Mouse (Mus musculus) bone marrow, adult 2 months (tissue): ENCODE results near the gene Dhx37.

Experiments
- CTCF ChIP-seq: fragments of 200-500 bp; IDR thresholded peaks from 2 replicates; pipeline ENCODE4 v1.5.1; 2011; ENCODE audit warnings: low read length, control low read depth; ENCODE audit not compliant: control insufficient read depth, insufficient read depth
- POLR2A ChIP-seq: fragments of 200-500 bp; IDR thresholded peaks from 2 replicates; pipeline ENCODE4 v1.6.1; 2011; ENCODE audit warnings: low read depth, mild to moderate bottlenecking, control low read depth, low read length, borderline replicate concordance; ENCODE audit not compliant: control insufficient read depth

DNA sequence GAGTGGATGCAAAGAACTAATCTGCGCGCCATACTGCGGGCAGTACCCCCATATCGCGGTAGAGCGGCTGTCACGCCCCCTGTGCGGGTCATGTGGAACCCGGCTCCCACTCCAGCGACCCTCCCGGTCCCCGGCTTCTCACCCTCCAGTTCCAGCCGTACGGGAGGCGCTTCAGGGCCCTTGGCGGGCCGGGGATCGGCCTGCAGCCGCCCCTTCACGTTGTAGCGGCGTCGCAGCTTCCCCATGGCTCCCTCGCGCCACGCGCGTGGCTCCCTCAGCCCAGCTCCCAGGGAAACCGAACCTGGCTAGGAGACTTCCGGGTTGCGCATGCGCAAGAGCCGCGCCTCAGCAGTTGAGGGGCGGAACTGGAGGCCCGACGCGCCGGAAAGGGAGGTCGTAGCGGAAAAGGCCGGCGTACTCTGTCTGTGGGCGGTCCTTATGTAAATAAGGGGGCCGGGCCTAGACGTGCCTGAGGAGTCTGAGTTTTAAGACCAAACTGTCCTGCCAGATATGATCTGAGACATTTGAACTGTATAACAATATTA lies at the start of gene Dhx37:
- TF ChIP-seq POLR2A (peak; percentile 76; the same call in 1 of the 2 replicates), CTCF (no peak)
